Mouse (Mus musculus) naive thymus-derived CD4-positive, alpha-beta T cell, adult 2 months (primary cell): ENCODE measurements around the gene Lpin1.
A peak's percentile ranks its signal among the peaks of the same experiment; 100 is the strongest.

Experiments used
- DNase-seq: peaks from one replicate; pipeline ENCODE4 v3.0.0-alpha.2; 2011; ENCODE audit warnings: low read depth

Gene Lpin1

DNA sequence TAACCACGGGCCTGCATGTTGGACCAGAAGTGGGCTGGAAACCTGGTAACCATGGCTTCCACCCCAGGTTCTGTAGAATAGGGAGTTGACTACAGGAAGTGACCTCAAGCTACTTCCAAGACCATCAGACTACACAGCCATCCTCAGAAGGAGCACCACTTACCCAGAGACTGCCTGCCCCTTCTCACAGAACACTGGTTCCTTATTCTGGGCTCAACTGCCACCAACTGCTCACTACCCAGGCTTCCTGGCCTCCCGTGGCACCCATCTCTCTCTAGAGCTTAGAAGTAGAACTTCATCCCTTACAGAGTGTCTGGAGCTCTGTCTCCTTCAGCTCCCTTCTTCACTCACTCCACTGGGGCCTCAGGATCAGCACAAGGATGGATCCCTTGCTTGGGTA, at the start of gene Lpin1:
Gene Lpin1 (minus strand): TSS at position 31 of the 400 bp plus-strand sequence.
- DNase-seq: no peak

DNA sequence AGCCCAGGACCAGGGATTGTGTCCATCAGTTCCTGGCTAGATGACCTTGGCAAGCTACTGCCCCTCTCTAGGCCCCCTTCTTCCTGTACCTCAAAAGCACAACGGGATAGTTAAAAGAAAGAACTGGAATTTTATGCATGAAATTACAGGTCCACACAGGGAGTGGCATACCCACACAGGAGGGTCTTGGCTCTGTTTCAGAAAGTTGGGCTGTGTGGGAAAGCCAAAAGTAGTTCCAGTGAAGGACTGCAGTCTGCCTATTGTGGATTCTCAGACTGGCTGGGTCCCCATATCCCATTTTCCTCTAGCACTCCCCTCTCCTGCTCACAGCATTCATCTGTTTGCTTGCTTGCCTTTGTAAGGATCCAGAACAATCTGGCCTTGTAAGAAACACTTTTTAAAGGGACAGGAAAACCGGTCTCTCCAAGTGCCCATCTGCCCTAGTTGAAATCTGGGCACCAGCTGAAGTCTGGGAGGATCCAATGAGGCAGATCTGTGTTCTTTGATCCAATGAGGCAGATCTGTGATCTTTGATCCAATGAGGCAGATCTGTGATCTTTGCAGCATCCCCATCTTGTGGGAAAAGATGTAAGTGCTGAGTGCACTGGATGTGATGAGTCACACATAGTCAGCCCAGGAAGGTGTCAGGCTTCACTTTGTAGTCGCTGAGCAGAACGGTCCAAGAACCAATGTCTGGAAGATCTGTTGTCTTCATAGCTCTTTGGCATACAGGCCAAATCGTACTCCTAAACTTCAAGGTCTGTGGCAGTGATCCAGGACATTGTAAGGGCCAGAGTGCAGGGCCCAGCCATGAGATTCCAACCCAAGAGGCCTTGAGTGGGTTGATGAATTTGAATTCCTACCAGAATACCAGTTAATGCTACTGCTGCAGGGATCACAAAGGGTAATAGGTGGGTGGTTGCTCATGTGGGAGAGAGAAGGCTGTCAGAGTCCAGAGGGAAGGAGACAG, 46.4 kb upstream of the Lpin1 start:
- DNase-seq: no peak

DNA sequence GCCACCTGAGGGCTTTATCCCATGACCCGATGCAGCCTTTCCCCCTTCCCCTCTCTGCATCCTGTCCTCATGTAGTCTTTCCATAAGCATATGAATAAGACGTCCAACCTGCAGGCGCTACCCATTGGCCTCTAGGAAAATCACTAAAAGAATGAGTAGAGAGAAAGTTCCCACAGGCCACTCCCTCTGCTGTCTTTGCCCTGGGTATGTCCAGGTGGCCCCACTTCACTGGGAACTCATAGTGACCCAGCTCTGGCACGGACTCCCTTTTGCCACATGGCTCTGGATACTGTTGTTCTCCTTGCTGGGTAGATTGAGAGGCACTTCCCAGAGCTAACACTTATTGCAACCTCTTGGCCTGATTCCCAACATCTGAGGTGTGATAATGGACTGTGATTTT, 44.8 kb upstream of the Lpin1 start:
- DNase-seq: no peak

DNA sequence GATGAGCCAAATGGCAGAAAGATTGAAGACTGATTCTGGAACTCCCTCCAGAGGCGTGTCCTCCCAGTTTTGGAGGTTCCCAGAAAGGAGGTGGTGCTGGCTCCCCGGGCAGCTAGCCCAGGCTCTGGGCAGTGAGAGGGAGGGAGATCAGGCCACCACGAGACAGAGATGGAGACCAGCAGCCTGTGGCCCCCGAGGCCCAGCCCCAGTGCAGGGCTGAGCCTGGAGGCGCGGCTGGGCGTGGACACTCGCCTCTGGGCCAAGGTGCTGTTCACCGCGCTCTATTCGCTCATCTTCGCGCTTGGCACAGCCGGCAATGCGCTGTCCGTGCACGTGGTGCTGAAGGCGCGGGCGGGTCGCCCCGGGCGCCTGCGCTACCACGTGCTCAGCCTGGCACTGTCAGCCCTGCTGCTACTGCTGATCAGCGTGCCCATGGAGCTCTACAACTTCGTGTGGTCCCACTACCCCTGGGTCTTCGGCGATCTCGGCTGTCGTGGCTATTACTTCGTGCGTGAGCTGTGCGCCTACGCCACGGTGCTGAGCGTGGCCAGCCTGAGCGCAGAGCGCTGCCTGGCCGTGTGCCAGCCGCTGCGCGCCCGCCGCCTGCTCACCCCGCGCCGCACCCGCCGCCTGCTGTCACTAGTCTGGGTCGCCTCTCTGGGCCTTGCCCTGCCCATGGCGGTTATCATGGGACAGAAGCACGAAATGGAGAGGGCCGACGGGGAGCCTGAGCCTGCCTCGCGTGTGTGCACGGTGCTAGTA, 42.7 kb upstream of the Lpin1 start, which contains the start of gene Ntsr2:
Gene Ntsr2 (plus strand): TSS at position 51 of the 762 bp plus-strand sequence.
- no peak for DNase-seq

DNA sequence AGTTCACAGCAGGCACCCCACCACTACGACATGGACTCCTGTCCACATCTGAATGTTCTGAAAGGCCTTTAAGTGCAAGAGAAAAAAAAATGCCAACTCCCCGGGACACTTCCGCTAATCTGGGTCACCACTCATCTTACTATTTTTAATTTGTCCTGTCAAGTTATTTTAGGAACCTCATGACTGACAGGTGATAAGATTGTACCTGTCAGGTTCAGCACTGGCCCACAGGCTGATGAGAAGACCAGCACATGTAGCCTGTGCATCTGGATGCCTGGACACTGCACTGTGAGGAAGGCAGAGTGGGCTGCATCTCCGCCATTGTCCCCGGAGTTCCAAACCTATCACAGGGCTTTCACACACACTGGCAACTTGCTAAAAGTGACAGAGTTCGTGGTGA, 39.1 kb upstream of the Lpin1 start:
- DNase-seq: no peak

DNA sequence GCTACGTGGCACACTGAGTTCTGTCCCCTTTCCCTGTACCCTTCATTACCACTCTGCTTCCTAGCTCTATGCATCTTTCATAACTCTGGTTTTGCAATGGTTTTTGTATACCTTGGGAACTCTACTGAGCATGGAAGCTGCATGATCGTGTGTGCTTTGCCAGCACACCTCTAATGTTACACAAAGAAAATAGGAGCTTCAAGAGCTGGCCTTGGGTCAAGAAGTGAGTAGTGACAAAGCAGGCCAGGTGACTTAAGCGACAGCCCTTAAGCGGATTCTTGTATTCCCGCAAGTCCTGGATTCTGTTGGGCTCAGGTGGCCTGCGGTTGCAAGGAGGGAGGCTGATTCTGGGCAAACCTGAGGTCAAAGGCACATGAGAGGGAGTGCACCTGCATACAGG, 37.5 kb upstream of the Lpin1 start:
- DNase-seq: no peak

DNA sequence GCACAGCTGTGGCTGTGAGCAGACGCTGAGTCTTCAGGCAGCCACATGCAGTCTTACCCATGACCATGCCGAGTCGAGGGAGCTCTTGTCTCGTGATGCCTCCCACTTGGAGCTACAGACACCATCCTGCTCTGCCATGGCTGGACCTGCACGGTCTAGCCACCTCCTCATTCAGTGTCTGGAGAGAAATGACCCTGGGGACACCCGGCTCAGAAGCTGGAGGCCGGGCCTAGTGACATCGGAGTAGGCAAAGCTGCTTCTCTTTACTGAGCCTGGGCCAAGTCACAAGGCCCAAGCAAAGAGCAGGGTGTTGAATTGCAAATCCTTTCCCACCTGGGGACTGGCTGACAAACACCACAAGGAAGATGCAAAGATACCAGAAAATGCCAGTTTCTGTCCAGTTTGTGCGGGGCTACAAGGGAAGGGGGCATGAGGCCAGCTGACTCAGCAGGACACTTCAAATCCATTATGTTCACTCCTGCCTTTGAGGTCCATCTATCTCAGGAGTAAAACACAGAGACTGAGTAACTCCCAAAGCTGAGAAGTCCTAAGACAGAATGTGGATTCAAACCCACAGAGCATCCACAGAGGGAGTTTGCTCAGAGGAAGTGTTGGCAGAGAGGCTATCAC, 36.1 kb upstream of the Lpin1 start:
- no peak for DNase-seq

DNA sequence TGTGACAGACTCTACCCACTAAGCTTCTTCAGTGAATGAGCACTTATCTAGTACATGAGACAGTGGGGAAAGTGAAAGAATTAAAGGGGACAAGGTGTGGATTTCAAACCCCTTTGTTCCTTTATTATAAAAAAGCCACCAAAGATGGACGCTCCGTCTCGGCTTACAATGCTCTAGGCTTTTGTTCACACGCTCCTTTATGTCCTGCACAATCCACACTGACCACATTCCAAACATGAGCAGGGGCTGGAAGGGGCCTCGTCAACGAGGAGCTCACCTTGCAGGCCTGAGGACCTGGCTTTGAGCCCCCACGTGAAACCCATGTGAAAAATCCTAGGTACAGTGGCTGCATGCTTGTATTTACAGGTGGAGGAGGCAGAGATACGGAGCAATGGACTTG, 33.9 kb upstream of the Lpin1 start:
- no peak for DNase-seq

DNA sequence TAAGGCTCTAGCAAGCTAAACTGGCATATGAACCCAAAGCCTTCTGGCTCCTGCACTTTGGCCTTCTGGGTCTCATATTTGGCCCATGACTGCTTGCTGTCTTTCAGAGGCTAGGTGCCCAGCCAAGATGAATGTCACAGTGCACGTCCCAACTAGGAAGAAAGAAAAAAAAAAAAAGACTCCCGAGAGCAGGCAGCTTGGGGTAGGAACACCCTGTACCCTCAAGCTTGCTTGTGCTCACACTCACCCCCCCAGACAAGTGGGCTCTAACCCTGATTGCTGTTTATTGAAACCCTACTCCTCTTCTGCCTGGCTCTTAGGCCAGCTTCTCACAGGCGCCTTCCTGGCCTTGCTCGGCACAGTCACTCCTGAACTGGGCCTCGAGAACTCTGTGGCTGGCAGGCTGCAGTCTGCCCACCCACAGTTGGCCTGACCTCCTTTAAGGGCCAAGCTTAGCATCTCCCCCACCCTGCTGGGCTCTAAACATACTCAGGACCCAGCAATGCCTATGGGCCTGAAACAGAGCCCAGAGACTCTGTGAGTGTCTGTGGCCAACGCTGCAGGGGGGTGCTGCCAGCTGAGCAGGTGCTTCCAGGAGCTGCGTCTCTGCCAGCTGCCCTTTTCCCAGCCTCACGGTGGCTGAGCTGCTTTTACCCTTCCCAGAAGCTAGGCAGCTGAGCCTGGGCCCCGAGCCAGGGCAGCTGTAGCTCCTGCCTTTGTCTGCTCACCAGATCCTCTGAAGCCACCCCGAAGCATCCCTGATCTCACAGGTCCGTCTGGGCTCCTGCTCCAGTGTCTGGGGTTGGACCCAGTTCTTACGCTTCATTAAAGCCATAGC, 33.0 kb upstream of the Lpin1 start:
- no peak for DNase-seq

DNA sequence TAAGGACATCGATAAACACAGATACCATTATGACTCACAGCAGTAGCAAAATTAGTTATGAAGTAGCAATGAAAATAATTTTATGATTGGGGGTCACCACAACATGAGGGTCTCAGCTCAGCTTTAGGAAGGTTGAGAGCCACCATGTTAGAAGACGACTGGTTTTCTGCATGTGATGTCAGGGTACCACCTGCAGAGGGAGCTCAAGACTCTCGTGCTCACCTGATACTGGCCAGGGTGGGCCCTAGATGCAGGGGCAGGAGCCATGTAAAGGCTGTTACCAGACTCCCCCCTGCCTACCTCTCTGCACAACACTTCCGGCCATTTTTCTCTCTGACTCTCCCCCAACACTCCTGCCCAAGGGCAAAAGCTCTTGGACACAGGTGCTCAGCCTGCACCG, 31.2 kb upstream of the Lpin1 start:
- DNase-seq: peak; percentile 7

DNA sequence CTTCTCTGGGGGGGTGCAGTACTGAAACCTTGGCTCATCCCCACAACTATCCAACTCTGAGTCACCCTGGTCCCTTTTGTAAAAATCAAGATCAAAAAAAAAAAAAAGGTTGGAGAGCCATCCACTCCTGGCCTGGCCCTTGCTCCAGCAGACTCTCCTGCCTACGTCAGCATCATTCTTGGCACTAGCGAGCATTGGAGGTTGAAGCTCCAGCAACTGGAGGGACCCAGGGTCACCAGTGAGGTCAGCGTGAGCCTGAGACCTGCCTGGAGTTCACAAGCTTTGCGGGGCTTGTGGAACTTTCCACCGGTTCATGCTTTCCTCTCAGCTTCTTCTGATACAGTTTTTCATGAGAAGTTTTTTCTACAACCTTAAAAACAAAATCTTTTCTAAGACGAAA, 29.3 kb upstream of the Lpin1 start:
- DNase-seq: no peak

DNA sequence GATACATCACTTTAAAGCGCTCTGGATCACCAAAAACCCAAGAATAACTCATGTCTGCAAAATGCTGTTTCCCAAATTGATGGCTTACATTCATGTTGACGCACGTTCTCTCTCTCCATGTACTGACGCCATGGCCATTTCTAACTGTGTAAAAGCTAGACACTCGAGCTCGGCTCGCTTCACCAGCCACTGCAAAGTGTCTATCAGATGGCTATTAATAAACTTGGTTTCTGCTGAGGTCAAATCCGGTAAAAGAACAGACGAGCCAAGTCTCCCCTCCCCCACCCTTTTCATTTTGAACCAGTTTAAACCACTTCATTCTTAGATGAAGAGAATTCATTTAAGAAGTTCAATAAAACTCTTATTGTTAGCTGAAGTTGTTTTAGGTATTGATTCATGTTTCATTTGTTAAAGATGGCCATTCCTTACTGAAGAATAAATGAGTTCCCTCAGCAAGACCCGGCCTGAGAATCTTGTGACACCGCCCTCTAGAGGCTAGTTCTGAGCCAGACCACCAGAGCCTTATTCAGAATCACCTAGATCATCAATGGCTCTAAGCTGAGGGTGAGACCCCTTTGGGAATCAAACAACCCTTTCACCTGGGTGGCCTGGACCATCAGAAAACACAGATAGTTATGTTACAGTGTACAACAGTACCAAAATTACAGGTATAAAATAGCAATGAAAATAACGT, 28.5 kb upstream of the Lpin1 start:
- peak; percentile 25 for DNase-seq

DNA sequence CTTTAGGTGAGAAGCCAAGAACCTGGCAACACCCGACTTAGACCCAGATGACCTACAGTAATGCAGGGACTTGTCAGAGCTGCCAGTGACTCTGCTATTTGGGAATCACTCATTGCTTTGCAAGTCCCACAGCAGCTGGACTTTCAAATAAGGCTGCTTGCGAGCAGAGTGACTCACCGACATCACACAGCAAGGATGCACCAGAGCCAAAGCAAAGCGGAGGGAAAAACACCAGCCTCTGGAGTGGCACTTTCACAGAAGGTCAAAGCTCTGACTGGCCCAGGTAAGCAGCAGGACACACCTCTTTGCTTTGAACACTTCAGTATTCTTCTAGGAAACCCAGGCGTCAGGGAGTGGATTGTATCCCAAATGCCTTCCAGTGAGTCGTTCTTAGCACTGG, 25.1 kb upstream of the Lpin1 start:
- DNase-seq: no peak

DNA sequence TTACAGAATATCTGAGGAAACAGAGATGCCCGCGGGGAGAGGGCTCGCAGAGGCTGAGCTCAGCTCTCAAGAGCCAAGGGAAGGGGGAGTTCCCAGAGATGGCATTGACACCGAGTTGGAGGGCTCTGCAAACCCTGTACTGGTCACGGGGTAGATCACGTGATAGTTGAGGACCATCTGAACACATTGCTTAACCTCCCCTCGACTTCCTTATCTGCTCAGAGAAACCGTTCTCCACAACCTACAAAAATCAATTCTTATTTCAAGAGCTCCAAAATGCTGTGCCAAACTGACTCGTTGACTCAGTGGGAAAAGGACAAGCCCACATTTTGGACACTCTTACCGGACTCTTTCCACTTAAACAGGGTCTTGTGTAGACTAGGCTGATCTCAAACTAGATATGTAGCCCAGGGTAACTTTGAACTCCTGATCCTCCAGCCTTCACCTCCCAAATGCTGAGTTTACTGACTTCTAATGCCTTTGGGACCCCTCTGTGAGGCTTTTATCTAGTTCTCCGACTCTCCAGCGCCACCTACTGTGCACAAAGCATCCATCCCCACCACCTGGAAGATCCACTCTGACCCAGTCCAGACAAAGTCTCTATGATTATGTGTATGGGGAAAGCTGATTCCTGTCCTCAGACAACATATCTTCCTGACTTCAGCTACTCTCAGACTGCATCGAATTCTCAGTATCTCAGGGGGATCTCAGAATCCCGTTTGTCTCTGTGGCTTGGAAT, 23.5 kb upstream of the Lpin1 start:
- DNase-seq: peak; percentile 62

DNA sequence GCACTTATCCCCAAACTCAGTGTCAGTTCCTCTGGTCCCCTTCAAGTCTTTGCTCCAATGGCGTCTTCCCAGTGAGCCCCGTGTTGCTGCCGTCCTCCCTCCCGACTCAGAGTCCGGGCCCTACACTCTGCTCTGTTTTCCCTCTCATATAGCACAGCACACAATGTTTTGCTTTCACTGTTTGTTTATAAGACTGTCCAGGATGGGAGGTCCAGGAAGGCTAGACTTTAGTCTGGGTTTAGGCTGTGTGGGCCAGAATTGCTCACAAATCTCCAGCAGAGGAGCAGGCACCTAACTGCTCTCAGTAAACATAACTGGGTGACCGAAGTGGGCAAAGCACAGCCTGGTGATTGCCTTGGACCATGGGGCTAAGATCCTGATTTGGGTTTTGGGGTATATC, 22.5 kb upstream of the Lpin1 start:
- DNase-seq: no peak

DNA sequence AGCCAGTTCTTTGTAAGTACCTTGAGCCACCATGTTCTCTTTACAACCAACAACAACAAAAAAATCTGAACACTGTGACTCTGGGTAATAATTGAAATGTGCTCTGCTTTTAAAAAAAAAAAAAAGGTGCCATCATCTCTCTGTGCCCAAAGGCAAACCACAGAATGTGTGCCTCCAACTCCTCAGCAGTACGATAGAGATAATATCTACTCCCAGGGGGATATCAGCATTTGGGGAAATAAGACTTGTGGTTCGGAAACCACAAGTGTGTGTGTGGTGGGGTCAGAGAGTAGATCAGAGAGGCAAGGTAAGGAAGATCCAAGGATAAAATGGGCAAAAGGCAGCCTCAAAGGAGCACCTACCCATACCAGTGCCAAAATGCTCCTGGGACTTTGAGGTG, 20.7 kb upstream of the Lpin1 start:
- DNase-seq: no peak

DNA sequence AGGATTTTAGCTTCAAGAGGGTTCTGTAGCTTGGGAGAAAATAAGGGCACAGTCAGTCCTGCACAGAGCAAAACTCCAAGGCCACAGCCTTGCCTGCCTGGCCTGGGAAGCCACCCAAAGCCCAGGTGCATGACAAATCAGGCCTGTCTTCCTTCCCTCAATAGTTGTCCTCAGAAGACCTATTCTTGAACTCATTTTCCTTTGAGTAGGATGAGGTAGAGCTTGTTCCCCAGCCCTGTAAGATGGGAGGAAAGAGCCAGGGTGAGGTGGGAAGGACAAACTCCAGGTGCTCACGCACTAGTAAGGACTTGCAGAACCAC, 20.1 kb upstream of the Lpin1 start:
- no peak for DNase-seq

DNA sequence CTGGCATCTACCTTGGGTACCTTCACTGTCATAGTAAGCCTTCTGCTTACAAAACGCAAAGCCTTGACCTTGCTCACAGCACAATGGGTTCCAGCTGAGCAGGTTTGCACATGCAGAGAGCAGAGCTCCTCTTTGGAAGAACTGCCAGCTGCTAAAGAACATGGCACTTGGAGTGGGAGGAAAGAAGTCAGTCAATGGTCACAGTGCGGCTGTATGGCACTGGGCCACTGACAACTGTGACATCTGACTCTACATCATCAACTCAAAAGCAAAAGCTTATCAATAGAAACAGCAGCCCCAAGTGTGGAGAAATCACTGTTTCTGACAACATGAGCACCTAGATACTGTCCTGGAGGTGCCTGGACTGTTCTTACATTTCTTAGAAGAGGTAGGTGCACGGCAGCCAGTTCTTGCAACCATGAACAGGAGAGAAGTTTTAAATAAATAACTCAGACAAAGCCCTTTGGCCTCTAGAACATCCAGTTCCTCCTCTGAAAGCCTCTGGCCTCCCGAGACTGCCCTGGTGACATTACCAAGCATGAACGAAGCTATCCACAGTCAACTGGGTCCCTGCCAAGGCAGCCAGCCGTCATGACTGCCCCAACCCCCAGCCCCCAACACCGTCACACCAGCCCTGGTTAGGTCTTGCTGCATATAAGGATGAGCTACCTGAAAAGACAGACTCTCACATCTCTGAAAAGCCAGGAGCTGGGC, 19.5 kb upstream of the Lpin1 start:
- DNase-seq: no peak

DNA sequence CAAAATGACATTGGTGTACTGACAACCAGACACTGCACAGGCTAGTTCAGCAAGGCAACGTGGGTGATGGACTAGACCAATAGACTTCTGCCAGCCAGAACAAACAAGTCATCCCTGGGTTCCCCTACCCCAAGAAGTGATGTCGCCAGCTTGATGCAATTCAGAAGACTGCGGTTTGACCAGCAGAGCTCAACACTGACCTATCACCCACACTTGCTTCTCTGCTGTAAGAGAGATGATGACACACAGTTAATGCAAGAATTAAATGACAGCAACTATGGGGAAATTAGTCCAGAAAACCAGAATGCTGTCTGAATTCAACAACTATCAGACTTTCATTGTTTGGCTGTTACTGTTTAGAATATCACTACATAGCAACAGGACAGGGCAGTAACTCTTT, 9.5 kb upstream of the Lpin1 start:
- no peak for DNase-seq

DNA sequence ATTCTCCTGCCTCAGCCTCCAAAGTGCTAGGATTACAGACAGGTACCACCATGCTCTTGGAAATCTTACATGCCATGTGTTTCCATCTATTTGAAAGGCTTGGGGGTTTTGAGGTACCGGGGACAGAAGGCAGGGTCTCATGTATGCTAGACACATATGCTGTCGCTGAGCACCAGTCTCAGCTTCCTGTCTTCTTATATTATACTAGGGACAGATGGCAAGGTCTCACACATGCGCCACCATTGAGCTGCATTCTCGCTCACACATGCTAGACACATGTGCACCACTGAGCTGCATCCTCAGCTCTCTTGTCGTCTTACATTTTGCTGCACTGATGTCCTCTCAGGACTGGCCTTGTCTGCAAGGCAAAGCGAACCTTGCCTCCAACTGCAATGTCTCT, 8.7 kb upstream of the Lpin1 start:
- DNase-seq: no peak
